Mouse (Mus musculus): ENCODE measurements around the gene Ptgfr. TPM values are rescaled to one million over a fixed set of nuclear protein-coding genes. Genes with fewer than 3 reads are reported as not detected.

Gene Ptgfr
- polyA plus RNA-seq (2012; rRNA removed), result 0.04 TPM in 2 replicates

GRCm38 (mm10) chr3:151836871-151837680, at the start of gene Ptgfr:
TSS of gene Ptgfr (minus strand) at chr3:151837630.
- Histone ChIP-seq H3K4me1 (ENCODE audit: control insufficient read depth, insufficient read depth, low read length) (no peaks in the 10 kb centered on the region; the same call in 1 of the 2 replicates), H3K36me3 (ENCODE audit: control insufficient read depth, insufficient read depth, low read length) (no peaks in the 10 kb centered on the region), H3K4me3 (ENCODE audit: control insufficient read depth, low read depth, low read length) (no peak within 1 kb of the TSS; the same call in 1 of the 2 replicates), H3K27me3 (ENCODE audit: control insufficient read depth, insufficient read depth, low read length) (no peaks in the 10 kb centered on the region), H3K27ac (ENCODE audit: control insufficient read depth, insufficient read depth, low read depth, low read length) (no peak within 1 kb of the TSS)
- TF ChIP-seq CTCF (IDR thresholded peaks at IDR 0.05; ENCODE audit: control insufficient read depth, insufficient read depth, insufficient replicate concordance, low read depth, low read length) (no peak), POLR2A (IDR thresholded peaks at IDR 0.05; ENCODE audit: control insufficient read depth, low read depth, low read length) (no peak)

- no peak overlapping the region for H3K27ac ChIP-seq (ENCODE audit: control insufficient read depth, insufficient read depth, low read depth, low read length)
- H3K36me3 ChIP-seq (ENCODE audit: control insufficient read depth, insufficient read depth, low read length), result no peaks in the 10 kb centered on the region
- no peaks in the 10 kb centered on the region for H3K4me1 ChIP-seq (ENCODE audit: control insufficient read depth, insufficient read depth, low read length)
- H3K4me3 ChIP-seq (ENCODE audit: control insufficient read depth, low read depth, low read length), result no peak overlapping the region
- H3K27me3 ChIP-seq (ENCODE audit: control insufficient read depth, insufficient read depth, low read length), result no peaks in the 10 kb centered on the region
- no peak for TF ChIP-seq POLR2A (IDR thresholded peaks at IDR 0.05; ENCODE audit: control insufficient read depth, low read depth, low read length)
- no peak for TF ChIP-seq CTCF (IDR thresholded peaks at IDR 0.05; ENCODE audit: control insufficient read depth, insufficient read depth, insufficient replicate concordance, low read depth, low read length)
These were observed 46.5 kb upstream of the Ptgfr start for GRCm38 (mm10) chr3:151883881-151884280.

GRCm38 (mm10) chr3:151879981-151880380, 42.6 kb upstream of the Ptgfr start:
- TF ChIP-seq CTCF (IDR thresholded peaks at IDR 0.05; ENCODE audit: control insufficient read depth, insufficient read depth, insufficient replicate concordance, low read depth, low read length) (no peak), POLR2A (IDR thresholded peaks at IDR 0.05; ENCODE audit: control insufficient read depth, low read depth, low read length) (no peak)
- Histone ChIP-seq H3K4me1 (ENCODE audit: control insufficient read depth, insufficient read depth, low read length) (no peaks in the 10 kb centered on the region), H3K27ac (ENCODE audit: control insufficient read depth, insufficient read depth, low read depth, low read length) (no peak overlapping the region), H3K4me3 (ENCODE audit: control insufficient read depth, low read depth, low read length) (no peak overlapping the region), H3K27me3 (ENCODE audit: control insufficient read depth, insufficient read depth, low read length) (no peaks in the 10 kb centered on the region), H3K36me3 (ENCODE audit: control insufficient read depth, insufficient read depth, low read length) (no peaks in the 10 kb centered on the region)

GRCm38 (mm10) chr3:151868970-151869369, 31.5 kb upstream of the Ptgfr start:
- Histone ChIP-seq H3K4me1 (ENCODE audit: control insufficient read depth, insufficient read depth, low read length) (no peaks in the 10 kb centered on the region), H3K36me3 (ENCODE audit: control insufficient read depth, insufficient read depth, low read length) (no peaks in the 10 kb centered on the region), H3K27me3 (ENCODE audit: control insufficient read depth, insufficient read depth, low read length) (no peaks in the 10 kb centered on the region), H3K27ac (ENCODE audit: control insufficient read depth, insufficient read depth, low read depth, low read length) (no peak overlapping the region), H3K4me3 (ENCODE audit: control insufficient read depth, low read depth, low read length) (no peak overlapping the region)
- TF ChIP-seq CTCF (IDR thresholded peaks at IDR 0.05; ENCODE audit: control insufficient read depth, insufficient read depth, insufficient replicate concordance, low read depth, low read length), result no peak
- TF ChIP-seq POLR2A (IDR thresholded peaks at IDR 0.05; ENCODE audit: control insufficient read depth, low read depth, low read length), result no peak

GRCm38 (mm10) chr3:151851344-151851743, 13.9 kb upstream of the Ptgfr start:
- H3K27ac ChIP-seq (ENCODE audit: control insufficient read depth, insufficient read depth, low read depth, low read length), result no peak overlapping the region
- no peak overlapping the region for H3K4me3 ChIP-seq (ENCODE audit: control insufficient read depth, low read depth, low read length)
- no peaks in the 10 kb centered on the region for H3K27me3 ChIP-seq (ENCODE audit: control insufficient read depth, insufficient read depth, low read length)
- TF ChIP-seq POLR2A (IDR thresholded peaks at IDR 0.05; ENCODE audit: control insufficient read depth, low read depth, low read length) (no peak), CTCF (IDR thresholded peaks at IDR 0.05; ENCODE audit: control insufficient read depth, insufficient read depth, insufficient replicate concordance, low read depth, low read length) (no peak)
- H3K36me3 ChIP-seq (ENCODE audit: control insufficient read depth, insufficient read depth, low read length), result no peaks in the 10 kb centered on the region
- H3K4me1 ChIP-seq (ENCODE audit: control insufficient read depth, insufficient read depth, low read length), result no peaks in the 10 kb centered on the region

- Histone ChIP-seq H3K27me3 (ENCODE audit: control insufficient read depth, insufficient read depth, low read length) (no peaks in the 10 kb centered on the region), H3K27ac (ENCODE audit: control insufficient read depth, insufficient read depth, low read depth, low read length) (no peak overlapping the region), H3K4me3 (ENCODE audit: control insufficient read depth, low read depth, low read length) (no peak overlapping the region), H3K36me3 (ENCODE audit: control insufficient read depth, insufficient read depth, low read length) (no peaks in the 10 kb centered on the region), H3K4me1 (ENCODE audit: control insufficient read depth, insufficient read depth, low read length) (no peaks in the 10 kb centered on the region)
- TF ChIP-seq POLR2A (IDR thresholded peaks at IDR 0.05; ENCODE audit: control insufficient read depth, low read depth, low read length) (no peak), CTCF (IDR thresholded peaks at IDR 0.05; ENCODE audit: control insufficient read depth, insufficient read depth, insufficient replicate concordance, low read depth, low read length) (no peak)
These were observed 13.2 kb upstream of the Ptgfr start for GRCm38 (mm10) chr3:151850621-151851020.

GRCm38 (mm10) chr3:151846292-151846691, 8.9 kb upstream of the Ptgfr start:
- Histone ChIP-seq H3K27me3 (ENCODE audit: control insufficient read depth, insufficient read depth, low read length) (no peaks in the 10 kb centered on the region), H3K4me3 (ENCODE audit: control insufficient read depth, low read depth, low read length) (no peak overlapping the region), H3K27ac (ENCODE audit: control insufficient read depth, insufficient read depth, low read depth, low read length) (no peak overlapping the region), H3K36me3 (ENCODE audit: control insufficient read depth, insufficient read depth, low read length) (no peaks in the 10 kb centered on the region), H3K4me1 (ENCODE audit: control insufficient read depth, insufficient read depth, low read length) (no peaks in the 10 kb centered on the region)
- TF ChIP-seq CTCF (IDR thresholded peaks at IDR 0.05; ENCODE audit: control insufficient read depth, insufficient read depth, insufficient replicate concordance, low read depth, low read length) (no peak), POLR2A (IDR thresholded peaks at IDR 0.05; ENCODE audit: control insufficient read depth, low read depth, low read length) (no peak)

Measured in testis, adult 2 months (tissue).